Mouse (Mus musculus) spleen, adult 2 months (tissue): ENCODE data around the gene Zfr2.

Experiments used
- CTCF ChIP-seq: fragments of 200-500 bp; IDR thresholded peaks from 2 replicates; pipeline ENCODE4 v1.5.1; 2011; ENCODE audit warnings: mild to moderate bottlenecking, inconsistent platforms; ENCODE audit not compliant: insufficient read depth, insufficient read length, insufficient replicate concordance; ENCODE audit errors: extremely low read depth
- POLR2A ChIP-seq: fragments of 200-500 bp; IDR thresholded peaks from 2 replicates; pipeline ENCODE4 v1.6.1; 2011; ENCODE audit warnings: low read depth, low read length, inconsistent platforms

GRCm38 (mm10) chr10:81216260-81216659, 16.7 kb upstream of the Zfr2 start:
- TF ChIP-seq CTCF (no peak), POLR2A (no peak)
